In the genomic region with DNA sequence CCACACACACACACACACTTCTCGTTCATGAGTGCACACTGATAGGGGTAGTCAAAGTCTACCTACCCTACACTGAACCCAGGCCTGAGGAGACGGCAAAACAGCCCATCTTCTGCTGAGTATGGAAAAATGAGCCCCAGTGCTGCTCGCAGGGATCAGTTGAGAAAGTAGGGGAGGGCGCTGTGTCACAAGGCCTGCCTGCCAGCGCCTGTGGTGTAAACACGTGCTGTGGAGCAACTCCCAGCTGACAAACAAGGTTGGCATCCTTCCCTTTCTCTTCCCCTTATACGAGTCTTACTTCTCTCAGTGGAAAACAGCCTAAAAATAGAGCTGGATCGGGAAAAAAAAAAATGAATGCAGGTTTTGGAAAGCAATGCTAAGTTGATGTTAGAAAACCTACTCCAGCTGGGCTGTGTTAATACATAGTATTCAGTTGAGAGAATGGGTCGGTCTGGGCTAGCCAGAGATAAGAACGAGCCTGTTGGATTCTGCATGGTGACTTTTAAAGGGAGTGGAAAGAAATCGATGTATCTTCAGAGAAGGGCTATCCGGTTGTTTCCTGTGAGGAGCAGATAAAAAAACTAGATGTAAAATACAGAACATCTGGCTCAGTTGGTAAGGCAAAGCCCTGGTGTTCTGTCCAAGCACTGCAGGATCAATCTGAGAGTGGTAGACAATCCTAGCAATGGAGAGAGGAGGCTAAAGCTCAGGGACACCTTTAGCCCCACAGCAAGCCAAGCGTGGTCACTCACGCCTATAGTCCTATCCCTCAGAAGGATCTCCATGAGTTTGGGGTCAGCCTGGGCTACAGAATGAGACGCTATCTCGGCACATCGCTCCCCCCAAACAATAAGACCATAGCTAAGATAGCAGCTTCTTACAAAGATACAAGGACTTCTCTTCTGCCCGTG, we compare ENCODE assay signal across 8 mouse cellular contexts. TPM values are rescaled to one million over a fixed set of nuclear protein-coding genes. Genes with fewer than 3 reads are reported as not detected.
DNase-seq lines count a peak whose midpoint lies in the region; ATAC-seq and TF ChIP-seq lines count a peak whose summit lies in the region.

No protein-coding gene starts in this region.

- no peak for TF ChIP-seq POLR2A in lung, adult 2 months (IDR thresholded peaks at IDR 0.05; ENCODE audit: borderline replicate concordance, extremely low read depth, low read depth, low read length)

- WGBS in lung, adult 2 months = 52% methylated on average over 18 of the region's 18 CpGs
- WGBS in lung, embryonic 16.5 days = 50% methylated on average over 18 of the region's 18 CpGs
- WGBS in hindbrain, embryonic 10.5 days = 76% methylated on average over 18 of the region's 18 CpGs

- intact Hi-C loops in heart, postnatal 14 days (cut with DNase I) = no loop called here

- peak; percentile 53; the same call in 1 of the 2 replicates for ATAC-seq in common myeloid progenitor, adult 5-6 weeks (replicated peaks; ENCODE audit: low read depth, poor library complexity, severe bottlenecking)
- ATAC-seq in lung, embryonic 16.5 days (ENCODE audit: low read depth) = peak; percentile 92

- H3K27me3 ChIP-seq in lung, embryonic 16.5 days (ENCODE audit: control insufficient read depth, insufficient read depth, low read depth, low read length) = no peaks in the 10 kb centered on the region
- no peaks in the 10 kb centered on the region for H3K27me3 ChIP-seq in hindbrain, embryonic 10.5 days (ENCODE audit: insufficient read depth, poor library complexity, severe bottlenecking)

- no peak for TF ChIP-seq CTCF in lung, adult 2 months (IDR thresholded peaks at IDR 0.05; ENCODE audit: insufficient read depth, low read length)

- H3K4me2 ChIP-seq in lung, embryonic 16.5 days (ENCODE audit: low read depth, low read length) = no peak overlapping the region

- H3K27ac ChIP-seq in lung, embryonic 16.5 days (ENCODE audit: low read length) = peak overlapping the region; percentile 47
- H3K27ac ChIP-seq in hindbrain, embryonic 10.5 days = no peak overlapping the region

- DNase-seq in lung, adult 18-20 months = peak; percentile 73
- DNase-seq in lung, adult 2 months = no peak
- peak; percentile 61 to 68 for DNase-seq in heart, postnatal 14 days
- DNase-seq in natural killer cell, adult 2 months (ENCODE audit: low spot score in 2 of 2) = no peak
- DNase-seq in thymus, postnatal 0 days (ENCODE audit: low spot score) = no peak
- DNase-seq in hindbrain, embryonic 10.5 days (ENCODE audit: low spot score) = no peak

- H3K9ac ChIP-seq in lung, embryonic 16.5 days (ENCODE audit: low read length) = no peak overlapping the region

- H3K4me1 ChIP-seq in lung, adult 2 months (ENCODE audit: control insufficient read depth, insufficient read depth, low read length) = peaks cover 3% of the 10 kb centered on the region
- no peaks in the 10 kb centered on the region for H3K4me1 ChIP-seq in lung, embryonic 16.5 days (replicated peaks; ENCODE audit: control insufficient read depth, insufficient read depth, low read length)
- H3K4me1 ChIP-seq in hindbrain, embryonic 10.5 days (replicated peaks) = no peaks in the 10 kb centered on the region

- no peak overlapping the region for H3K4me3 ChIP-seq in lung, adult 2 months (replicated peaks; ENCODE audit: extremely low read depth, low read depth, low read length)
- H3K4me3 ChIP-seq in lung, embryonic 16.5 days (ENCODE audit: low read length) = no peak overlapping the region
- no peak overlapping the region for H3K4me3 ChIP-seq in hindbrain, embryonic 10.5 days

- no peaks in the 10 kb centered on the region for H3K9me3 ChIP-seq in lung, embryonic 16.5 days (ENCODE audit: control insufficient read depth, low read length)
- no peaks in the 10 kb centered on the region for H3K9me3 ChIP-seq in hindbrain, embryonic 10.5 days

- H3K36me3 ChIP-seq in lung, embryonic 16.5 days (ENCODE audit: control insufficient read depth, insufficient read depth, low read length) = no peaks in the 10 kb centered on the region
- H3K36me3 ChIP-seq in hindbrain, embryonic 10.5 days = no peaks in the 10 kb centered on the region

RNA-seq across cellular contexts. Expression of a gene that starts 40.6 kb away (rescaled TPM):
- polyA plus RNA-seq in lung, adult 2 months (2012; rRNA removed) = 40.2 and 44.4 TPM in 2 replicates
- total RNA-seq in common myeloid progenitor, adult 5-6 weeks (2017) = 12.1 and 30.2 TPM in 2 replicates
- 10 to 100 TPM; 11.9 to 14.5 TPM for total RNA-seq in heart, postnatal 14 days (2021)
- 17.9 and 19.2 TPM in 2 replicates for polyA plus RNA-seq in lung, embryonic 16.5 days (2015; fragmentation: Nextera tagmentation; extraction: Ambion mirVana)
- polyA plus RNA-seq in thymus, postnatal 0 days (2015; fragmentation: Nextera tagmentation; extraction: Ambion mirVana) = 14.0 and 15.0 TPM in 2 replicates
- 14.8 and 15.4 TPM in 2 replicates for polyA plus RNA-seq in hindbrain, embryonic 10.5 days (2016; fragmentation: Nextera tagmentation; extraction: Ambion mirVana)

Comparison
In these comparisons a context has a peak if more than half of its experiments do, and no peak if none do; other contexts are left out.
1. DNase-seq: peak in lung, adult 18-20 months (2 of 2) and heart, postnatal 14 days (2 of 2); none in lung, adult 2 months (single experiment), natural killer cell, adult 2 months (0 of 2), thymus, postnatal 0 days (single experiment) and hindbrain, embryonic 10.5 days (single experiment).